In genomic region chr15:99031388-99031675, GRCm38 (mm10) we compare ENCODE assay signal across 8 mouse cellular contexts. TPM values are rescaled to one million over a fixed set of nuclear protein-coding genes. Genes with fewer than 3 reads are reported as not detected.
DNase-seq lines count a peak whose midpoint lies in the region; ATAC-seq and TF ChIP-seq lines count a peak whose summit lies in the region.

No protein-coding gene starts in this region.

- peaks cover 29% of the 10 kb centered on the region for H3K4me1 ChIP-seq in heart, postnatal 0 days (ENCODE audit: control insufficient read depth, insufficient read depth)
- H3K4me1 ChIP-seq in ES-Bruce4 (ENCODE audit: control insufficient read depth, insufficient read depth, low read length), result peaks cover 2% of the 10 kb centered on the region
- H3K4me1 ChIP-seq in embryonic fibroblast, embryonic 13.5 days (ENCODE audit: control insufficient read depth, insufficient read depth, low read length), result peaks cover 4% of the 10 kb centered on the region
- H3K4me1 ChIP-seq in liver, embryonic 12.5 days, result peaks cover 52% of the 10 kb centered on the region

- intact Hi-C loops in heart, postnatal 10 days (cut with DNase I), result no loop called here

- no peak for TF ChIP-seq EP300 in heart, postnatal 0 days (IDR thresholded peaks at IDR 0.05; ENCODE audit: low read depth)
- TF ChIP-seq EP300 in ES-Bruce4 (IDR thresholded peaks at IDR 0.05; ENCODE audit: insufficient read depth, low read depth, low read length), result no peak

- H3K27ac ChIP-seq in heart, postnatal 0 days (ENCODE audit: low read depth), result peak overlapping the region; percentile 96; the same call in 1 of the 2 replicates
- no peak overlapping the region for H3K27ac ChIP-seq in ES-Bruce4 (ENCODE audit: insufficient read depth, low read length)
- H3K27ac ChIP-seq in embryonic fibroblast, embryonic 13.5 days (ENCODE audit: insufficient read depth, low read length), result peak overlapping the region; percentile 85; the same call in 1 of the 2 replicates
- peak overlapping the region; percentile 99 for H3K27ac ChIP-seq in liver, embryonic 12.5 days

- peak overlapping the region; percentile 78 for H3K4me3 ChIP-seq in heart, postnatal 0 days (ENCODE audit: low read depth, low read length)
- H3K4me3 ChIP-seq in ES-Bruce4 (ENCODE audit: low read depth, low read length), result peak overlapping the region; percentile 84
- H3K4me3 ChIP-seq in embryonic fibroblast, embryonic 13.5 days (ENCODE audit: insufficient read depth, low read length), result peak overlapping the region; percentile 79
- H3K4me3 ChIP-seq in liver, embryonic 12.5 days, result peak overlapping the region; percentile 89

- H3K9ac ChIP-seq in heart, postnatal 0 days (replicated peaks; ENCODE audit: low read depth, low read length), result peak overlapping the region; percentile 80; the same call in 1 of the 2 replicates
- H3K9ac ChIP-seq in ES-Bruce4 (ENCODE audit: low read depth, poor library complexity, severe bottlenecking), result peak overlapping the region; percentile 95
- H3K9ac ChIP-seq in liver, embryonic 12.5 days, result peak overlapping the region; percentile 93

- ATAC-seq in heart, postnatal 0 days (ENCODE audit: insufficient read depth, low read depth), result no peak
- ATAC-seq in liver, embryonic 12.5 days, result no peak
- ATAC-seq in monocyte, adult 5-6 weeks (replicated peaks; ENCODE audit: insufficient number of reproducible peaks, low FRiP score, low TSS enrichment, poor library complexity, severe bottlenecking), result no peak

- no peak for TF ChIP-seq POLR2A in ES-Bruce4 (IDR thresholded peaks at IDR 0.05; ENCODE audit: insufficient read depth, low read length)
- TF ChIP-seq POLR2A in embryonic fibroblast, embryonic 13.5 days (IDR thresholded peaks at IDR 0.05; ENCODE audit: low read depth, low read length), result no peak

- H3K36me3 ChIP-seq in heart, postnatal 0 days (replicated peaks; ENCODE audit: control insufficient read depth, insufficient read depth, low read length), result peaks cover 20% of the 10 kb centered on the region
- H3K36me3 ChIP-seq in ES-Bruce4 (ENCODE audit: control insufficient read depth, insufficient read depth, low read length, poor library complexity, severe bottlenecking), result peaks cover 37% of the 10 kb centered on the region
- peaks cover 42% of the 10 kb centered on the region for H3K36me3 ChIP-seq in liver, embryonic 12.5 days

- no peak for TF ChIP-seq CTCF in heart, postnatal 0 days (IDR thresholded peaks at IDR 0.05; ENCODE audit: low read depth)
- no peak for TF ChIP-seq CTCF in ES-Bruce4 (IDR thresholded peaks at IDR 0.05; ENCODE audit: low read depth, low read length)
- no peak for TF ChIP-seq CTCF in embryonic fibroblast, embryonic 13.5 days (IDR thresholded peaks at IDR 0.05; ENCODE audit: borderline replicate concordance, insufficient read depth, low read length)

- H3K27me3 ChIP-seq in heart, postnatal 0 days (ENCODE audit: control insufficient read depth, insufficient read depth, low read length), result no peaks in the 10 kb centered on the region
- no peaks in the 10 kb centered on the region for H3K27me3 ChIP-seq in ES-Bruce4 (ENCODE audit: control insufficient read depth, insufficient read depth, low read length, poor library complexity, severe bottlenecking)
- H3K27me3 ChIP-seq in liver, embryonic 12.5 days (replicated peaks), result no peaks in the 10 kb centered on the region

- no peaks in the 10 kb centered on the region for H3K9me3 ChIP-seq in heart, postnatal 0 days (replicated peaks; ENCODE audit: control insufficient read depth, low read length)
- H3K9me3 ChIP-seq in ES-Bruce4 (replicated peaks; ENCODE audit: control insufficient read depth, insufficient read depth, low read length, poor library complexity, severe bottlenecking), result no peaks in the 10 kb centered on the region
- no peaks in the 10 kb centered on the region for H3K9me3 ChIP-seq in liver, embryonic 12.5 days (replicated peaks)

- peak overlapping the region; percentile 80 for H3K4me2 ChIP-seq in heart, postnatal 0 days (ENCODE audit: low read depth, low read length)
- peak overlapping the region; percentile 95 for H3K4me2 ChIP-seq in liver, embryonic 12.5 days

- WGBS in heart, postnatal 0 days, result 61% methylated on average over 4 of the region's 4 CpGs
- 19% methylated on average over 4 of the region's 4 CpGs for WGBS in liver, embryonic 12.5 days (ENCODE audit: insufficient replicate concordance)

- DNase-seq in heart, postnatal 0 days (ENCODE audit: low spot score), result no peak
- DNase-seq in heart, postnatal 10 days, result no peak
- DNase-seq in layer of hippocampus, adult 9-11 months, result no peak
- DNase-seq in frontal cortex, postnatal 36 days (ENCODE audit: low spot score in 2 of 2), result no peak

RNA-seq across cellular contexts. Expression of gene Tuba1c, which starts 1.6 kb away (rescaled TPM):
- 309 and 399 TPM in 2 replicates for total RNA-seq in heart, postnatal 0 days (2014; rRNA removed; ENCODE audit: low replicate concordance)
- 73.8 and 97.1 TPM in 2 replicates for polyA plus RNA-seq in heart, postnatal 0 days (2015; fragmentation: Nextera tagmentation; extraction: Ambion mirVana)
- total RNA-seq in heart, postnatal 10 days (2021), result 10 to 100 TPM; 80.7 to 99.8 TPM
- polyA plus RNA-seq in ES-Bruce4 (2011; ENCODE audit: insufficient read depth, insufficient read length, low read depth, missing spikeins), result 407 and 426 TPM in 2 replicates
- 171 and 395 TPM in 2 replicates for polyA plus RNA-seq in embryonic fibroblast, embryonic 13.5 days (2011; ENCODE audit: insufficient read length, low read depth, missing spikeins)
- 242 and 244 TPM in 2 replicates for polyA plus RNA-seq in liver, embryonic 12.5 days (2016; fragmentation: Nextera tagmentation; extraction: Ambion mirVana)
- total RNA-seq in monocyte, adult 5-6 weeks (2017), result 104 to 150 TPM (median 116 TPM) in 3 replicates

RNA-seq across cellular contexts. Expression of gene Prph, which starts 23.6 kb away (rescaled TPM):
- total RNA-seq in heart, postnatal 0 days (2014; rRNA removed; ENCODE audit: low replicate concordance), result 2.0 TPM in 1 of 2 replicates, not detected in the other
- 0.07 and 0.84 TPM in 2 replicates for polyA plus RNA-seq in heart, postnatal 0 days (2015; fragmentation: Nextera tagmentation; extraction: Ambion mirVana)
- total RNA-seq in heart, postnatal 10 days (2021), result under 1 TPM; 0.27 to 0.53 TPM
- 8.0 and 11.5 TPM in 2 replicates for polyA plus RNA-seq in ES-Bruce4 (2011; ENCODE audit: insufficient read depth, insufficient read length, low read depth, missing spikeins)
- polyA plus RNA-seq in embryonic fibroblast, embryonic 13.5 days (2011; ENCODE audit: insufficient read length, low read depth, missing spikeins), result 0.60 TPM in 1 of 2 replicates, not detected in the other
- polyA plus RNA-seq in liver, embryonic 12.5 days (2016; fragmentation: Nextera tagmentation; extraction: Ambion mirVana), result 0.35 and 0.89 TPM in 2 replicates
- total RNA-seq in monocyte, adult 5-6 weeks (2017), result 1.1 TPM in 1 of 3 replicates, not detected in the others

RNA-seq across cellular contexts. Expression of gene Troap, which starts 43.0 kb away (rescaled TPM):
- total RNA-seq in heart, postnatal 0 days (2014; rRNA removed; ENCODE audit: low replicate concordance), result 16.2 and 19.1 TPM in 2 replicates
- 7.0 and 8.1 TPM in 2 replicates for polyA plus RNA-seq in heart, postnatal 0 days (2015; fragmentation: Nextera tagmentation; extraction: Ambion mirVana)
- 1 to 10 TPM; 6.5 to 6.7 TPM for total RNA-seq in heart, postnatal 10 days (2021)
- polyA plus RNA-seq in ES-Bruce4 (2011; ENCODE audit: insufficient read depth, insufficient read length, low read depth, missing spikeins), result 43.3 and 46.5 TPM in 2 replicates
- polyA plus RNA-seq in embryonic fibroblast, embryonic 13.5 days (2011; ENCODE audit: insufficient read length, low read depth, missing spikeins), result 12.2 and 19.9 TPM in 2 replicates
- 22.1 and 23.6 TPM in 2 replicates for polyA plus RNA-seq in liver, embryonic 12.5 days (2016; fragmentation: Nextera tagmentation; extraction: Ambion mirVana)
- 2.3 to 3.6 TPM in 2 of 3 replicates, not detected in the other for total RNA-seq in monocyte, adult 5-6 weeks (2017)

RNA-seq across cellular contexts. Expression of gene C1ql4, which starts 56.3 kb away (rescaled TPM):
- total RNA-seq in heart, postnatal 0 days (2014; rRNA removed; ENCODE audit: low replicate concordance), result not detected in 2 replicates
- polyA plus RNA-seq in heart, postnatal 0 days (2015; fragmentation: Nextera tagmentation; extraction: Ambion mirVana), result 0.20 TPM in 1 of 2 replicates, not detected in the other
- total RNA-seq in heart, postnatal 10 days (2021), result not detected
- polyA plus RNA-seq in ES-Bruce4 (2011; ENCODE audit: insufficient read depth, insufficient read length, low read depth, missing spikeins), result 0.96 TPM in 1 of 2 replicates, not detected in the other
- polyA plus RNA-seq in embryonic fibroblast, embryonic 13.5 days (2011; ENCODE audit: insufficient read length, low read depth, missing spikeins), result not detected in 2 replicates
- polyA plus RNA-seq in liver, embryonic 12.5 days (2016; fragmentation: Nextera tagmentation; extraction: Ambion mirVana), result 0.13 TPM in 1 of 2 replicates, not detected in the other
- not detected in 3 replicates for total RNA-seq in monocyte, adult 5-6 weeks (2017)
